Mouse (Mus musculus): ENCODE results near the gene Nrcam. TPM values are rescaled to one million over a fixed set of nuclear protein-coding genes. Genes with fewer than 3 reads are reported as not detected.

Gene Nrcam
- polyA plus RNA-seq, 1 experiment from 2014 or later = 46.9 TPM

DNA sequence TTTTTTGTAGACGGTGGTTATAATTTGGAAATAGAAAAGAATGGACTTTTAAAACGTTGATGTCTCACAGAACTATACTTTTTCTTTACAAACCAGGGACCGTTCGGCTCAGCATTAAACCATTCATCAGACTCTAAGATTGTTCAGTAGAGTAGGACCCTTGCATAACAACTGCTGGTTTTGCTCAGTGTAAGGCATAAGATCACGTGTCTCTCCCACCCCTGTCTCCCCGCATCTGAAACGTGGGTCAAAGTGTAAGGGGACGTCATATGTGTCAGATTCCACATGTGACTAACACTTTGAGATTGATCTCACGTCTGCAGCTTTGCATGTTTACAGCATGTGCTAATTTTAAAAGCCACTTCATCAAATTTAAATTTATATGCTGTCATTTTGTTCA lies 219.8 kb downstream of the Nrcam start:
- H3K27me3 ChIP-seq (ENCODE audit: insufficient read depth, poor library complexity, severe bottlenecking) = no peaks in the 10 kb centered on the region
- peaks cover 11% of the 10 kb centered on the region for H3K4me1 ChIP-seq (replicated peaks)
- H3K36me3 ChIP-seq = no peaks in the 10 kb centered on the region
- no peak for DNase-seq (ENCODE audit: low spot score)
- 69% methylated on average over 9 of the region's 9 CpGs for WGBS
- H3K9me3 ChIP-seq = no peaks in the 10 kb centered on the region
- H3K27ac ChIP-seq = no peak overlapping the region
- no peak overlapping the region for H3K4me3 ChIP-seq

- H3K27me3 ChIP-seq (ENCODE audit: insufficient read depth, poor library complexity, severe bottlenecking) = no peaks in the 10 kb centered on the region
- no peak for DNase-seq (ENCODE audit: low spot score)
- no peaks in the 10 kb centered on the region for H3K9me3 ChIP-seq
- no peak overlapping the region for H3K27ac ChIP-seq
- H3K4me1 ChIP-seq (replicated peaks) = peaks cover 11% of the 10 kb centered on the region
- H3K4me3 ChIP-seq = no peak overlapping the region
- no peaks in the 10 kb centered on the region for H3K36me3 ChIP-seq
Observed at GRCm38 (mm10) chr12:44551614-44552013, 222.9 kb downstream of the Nrcam start.

GRCm38 (mm10) chr12:44554051-44554450 lies 225.4 kb downstream of the Nrcam start:
- DNase-seq (ENCODE audit: low spot score) = no peak
- Histone ChIP-seq H3K27me3 (ENCODE audit: insufficient read depth, poor library complexity, severe bottlenecking) (no peaks in the 10 kb centered on the region), H3K27ac (no peak overlapping the region), H3K4me3 (no peak overlapping the region), H3K36me3 (no peaks in the 10 kb centered on the region), H3K9me3 (no peaks in the 10 kb centered on the region), H3K4me1 (replicated peaks) (peaks cover 11% of the 10 kb centered on the region)
- WGBS = 64% methylated on average over 2 of the region's 2 CpGs

DNA sequence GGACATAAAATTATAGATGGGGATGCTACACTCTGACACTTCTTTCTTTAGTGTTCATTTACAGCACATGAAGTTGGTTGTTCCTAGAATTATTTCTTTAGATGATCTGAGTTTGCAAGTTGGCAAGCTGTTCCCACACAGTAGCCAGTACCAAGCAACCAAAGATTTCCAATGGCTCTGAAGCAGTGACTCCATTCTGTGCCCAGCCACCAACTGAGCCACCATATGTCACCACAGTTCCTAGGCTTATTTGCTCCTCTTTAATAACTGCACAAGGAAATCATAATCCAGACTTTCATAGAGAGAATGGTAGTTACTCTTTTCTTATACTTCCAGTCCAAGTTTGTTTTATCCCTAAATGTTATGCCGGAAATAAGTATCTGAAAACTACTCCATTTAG lies 226.1 kb downstream of the Nrcam start:
- Histone ChIP-seq H3K4me3 (no peak overlapping the region), H3K4me1 (replicated peaks) (peaks cover 11% of the 10 kb centered on the region), H3K27me3 (ENCODE audit: insufficient read depth, poor library complexity, severe bottlenecking) (no peaks in the 10 kb centered on the region), H3K27ac (no peak overlapping the region), H3K9me3 (no peaks in the 10 kb centered on the region), H3K36me3 (peaks cover under 1% of the 10 kb centered on the region; the same call in 1 of the 2 replicates)
- no peak for DNase-seq (ENCODE audit: low spot score)
- WGBS = 94% methylated on average over 1 of the region's 1 CpGs

GRCm38 (mm10) chr12:44560002-44560401 lies 231.3 kb downstream of the Nrcam start:
- DNase-seq (ENCODE audit: low spot score) = no peak
- no peak overlapping the region for H3K27ac ChIP-seq

GRCm38 (mm10) chr12:44570070-44570469 lies 241.4 kb downstream of the Nrcam start:
- Histone ChIP-seq H3K36me3 (peaks cover 9% of the 10 kb centered on the region), H3K27me3 (ENCODE audit: insufficient read depth, poor library complexity, severe bottlenecking) (no peaks in the 10 kb centered on the region), H3K4me1 (replicated peaks) (no peaks in the 10 kb centered on the region), H3K9me3 (no peaks in the 10 kb centered on the region), H3K4me3 (no peak overlapping the region), H3K27ac (no peak overlapping the region)
- no peak for DNase-seq (ENCODE audit: low spot score)
- WGBS = 84% methylated on average over 7 of the region's 7 CpGs

More at GRCm38 (mm10) chr12:44560002-44560401, 231.3 kb downstream of the Nrcam start:
- Histone ChIP-seq H3K36me3 (peaks cover 13% of the 10 kb centered on the region), H3K4me1 (replicated peaks) (no peaks in the 10 kb centered on the region), H3K9me3 (no peaks in the 10 kb centered on the region), H3K27me3 (ENCODE audit: insufficient read depth, poor library complexity, severe bottlenecking) (no peaks in the 10 kb centered on the region), H3K4me3 (no peak overlapping the region)

- WGBS = 25% methylated on average over 3 of the region's 3 CpGs
- DNase-seq (ENCODE audit: low spot score) = no peak
- H3K4me3 ChIP-seq = no peak overlapping the region
- H3K9me3 ChIP-seq = no peaks in the 10 kb centered on the region
- H3K36me3 ChIP-seq = peaks cover 9% of the 10 kb centered on the region
- H3K27ac ChIP-seq = no peak overlapping the region
- no peaks in the 10 kb centered on the region for H3K4me1 ChIP-seq (replicated peaks)
- H3K27me3 ChIP-seq (ENCODE audit: insufficient read depth, poor library complexity, severe bottlenecking) = no peaks in the 10 kb centered on the region
Observed at GRCm38 (mm10) chr12:44572664-44573063, 244.0 kb downstream of the Nrcam start.

DNA sequence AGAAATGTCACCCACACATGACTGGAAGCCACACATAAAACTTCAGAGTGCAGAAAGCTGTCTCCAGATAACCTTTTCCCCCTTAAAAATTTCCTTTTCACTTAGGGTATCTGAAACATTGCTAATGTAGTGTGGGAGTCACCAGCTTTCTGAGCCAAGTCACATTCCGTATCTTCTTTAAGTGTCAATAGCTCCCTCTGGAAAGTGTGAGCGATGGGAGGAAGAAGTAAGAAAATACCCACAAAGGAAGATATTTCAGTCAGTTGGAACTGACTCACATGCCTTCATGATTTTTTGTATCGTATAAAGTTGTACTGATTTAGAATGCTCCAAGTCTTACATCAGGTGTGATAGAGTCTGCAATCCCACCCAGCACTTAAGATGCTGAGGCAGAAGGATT lies 245.5 kb downstream of the Nrcam start:
- 90% methylated on average over 3 of the region's 3 CpGs for WGBS
- no peaks in the 10 kb centered on the region for H3K27me3 ChIP-seq (ENCODE audit: insufficient read depth, poor library complexity, severe bottlenecking)
- H3K36me3 ChIP-seq = peaks cover 9% of the 10 kb centered on the region
- DNase-seq (ENCODE audit: low spot score) = no peak
- no peaks in the 10 kb centered on the region for H3K9me3 ChIP-seq
- H3K27ac ChIP-seq = no peak overlapping the region
- H3K4me1 ChIP-seq (replicated peaks) = no peaks in the 10 kb centered on the region
- H3K4me3 ChIP-seq = no peak overlapping the region

- no peak overlapping the region for H3K27ac ChIP-seq
- peak; percentile 73 for DNase-seq (ENCODE audit: low spot score)
- H3K36me3 ChIP-seq = no peaks in the 10 kb centered on the region
- H3K4me3 ChIP-seq = no peak overlapping the region
- 39% methylated on average over 16 of the region's 16 CpGs for WGBS
- H3K9me3 ChIP-seq = no peaks in the 10 kb centered on the region
- H3K27me3 ChIP-seq (ENCODE audit: insufficient read depth, poor library complexity, severe bottlenecking) = no peaks in the 10 kb centered on the region
- 0 out of 2 replicates have a peak, but pooled peaks cover 4% of the 10 kb centered on the region for H3K4me1 ChIP-seq (replicated peaks)
Observed at GRCm38 (mm10) chr12:44601410-44602149, 272.9 kb downstream of the Nrcam start.

DNA sequence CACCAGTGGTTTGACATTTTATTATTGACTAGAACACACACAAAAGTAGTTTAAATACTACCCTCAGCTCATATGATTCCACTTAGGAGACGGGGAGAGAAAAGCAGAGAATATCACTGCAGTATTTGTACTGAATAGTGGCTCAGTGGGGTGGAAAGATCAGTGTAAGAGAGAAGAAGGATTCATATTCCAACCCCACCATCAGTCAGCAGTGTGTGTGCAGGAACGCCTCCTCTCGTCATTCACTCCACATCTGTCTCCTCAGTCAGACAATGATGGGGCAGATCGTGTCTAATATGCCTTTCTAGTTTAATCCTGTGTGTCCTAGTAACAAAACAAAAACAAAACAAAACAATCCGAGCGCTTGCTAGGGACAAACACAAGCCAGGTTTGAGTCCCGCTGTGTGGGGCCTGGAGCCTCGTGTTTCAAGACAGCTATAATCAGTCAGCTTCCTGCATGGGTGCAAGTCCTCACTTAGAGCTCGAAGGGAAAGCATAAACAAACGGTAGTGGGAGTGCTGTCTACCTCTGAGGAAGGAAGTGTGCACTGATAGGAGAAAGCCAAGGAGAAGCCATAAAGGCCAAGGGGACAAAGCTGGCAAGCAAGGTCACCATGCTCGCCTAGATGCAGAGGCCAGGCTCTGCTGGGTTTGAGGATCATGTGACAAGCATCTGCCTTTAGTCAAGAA lies 273.7 kb downstream of the Nrcam start:
- Histone ChIP-seq H3K4me1 (replicated peaks) (0 out of 2 replicates have a peak, but pooled peaks cover 4% of the 10 kb centered on the region), H3K27ac (no peak overlapping the region), H3K9me3 (no peaks in the 10 kb centered on the region), H3K36me3 (no peaks in the 10 kb centered on the region), H3K4me3 (no peak overlapping the region), H3K27me3 (ENCODE audit: insufficient read depth, poor library complexity, severe bottlenecking) (no peaks in the 10 kb centered on the region)
- WGBS = 66% methylated on average over 11 of the region's 11 CpGs
- DNase-seq (ENCODE audit: low spot score) = peak; percentile 12

- 76% methylated on average over 5 of the region's 5 CpGs for WGBS
- Histone ChIP-seq H3K9me3 (no peaks in the 10 kb centered on the region), H3K4me1 (replicated peaks) (0 out of 2 replicates have a peak, but pooled peaks cover 4% of the 10 kb centered on the region), H3K27ac (no peak overlapping the region), H3K27me3 (ENCODE audit: insufficient read depth, poor library complexity, severe bottlenecking) (no peaks in the 10 kb centered on the region), H3K4me3 (no peak overlapping the region), H3K36me3 (no peaks in the 10 kb centered on the region)
- DNase-seq (ENCODE audit: low spot score) = no peak
Observed at GRCm38 (mm10) chr12:44602958-44603331, 274.3 kb downstream of the Nrcam start.

GRCm38 (mm10) chr12:44617001-44617421 lies 288.3 kb downstream of the Nrcam start:
- WGBS = 88% methylated on average over 2 of the region's 2 CpGs
- no peak overlapping the region for H3K27ac ChIP-seq
- no peaks in the 10 kb centered on the region for H3K4me1 ChIP-seq (replicated peaks)
- H3K9me3 ChIP-seq = no peaks in the 10 kb centered on the region
- H3K27me3 ChIP-seq (ENCODE audit: insufficient read depth, poor library complexity, severe bottlenecking) = no peaks in the 10 kb centered on the region
- no peak overlapping the region for H3K4me3 ChIP-seq
- no peaks in the 10 kb centered on the region for H3K36me3 ChIP-seq
- DNase-seq (ENCODE audit: low spot score) = no peak

DNA sequence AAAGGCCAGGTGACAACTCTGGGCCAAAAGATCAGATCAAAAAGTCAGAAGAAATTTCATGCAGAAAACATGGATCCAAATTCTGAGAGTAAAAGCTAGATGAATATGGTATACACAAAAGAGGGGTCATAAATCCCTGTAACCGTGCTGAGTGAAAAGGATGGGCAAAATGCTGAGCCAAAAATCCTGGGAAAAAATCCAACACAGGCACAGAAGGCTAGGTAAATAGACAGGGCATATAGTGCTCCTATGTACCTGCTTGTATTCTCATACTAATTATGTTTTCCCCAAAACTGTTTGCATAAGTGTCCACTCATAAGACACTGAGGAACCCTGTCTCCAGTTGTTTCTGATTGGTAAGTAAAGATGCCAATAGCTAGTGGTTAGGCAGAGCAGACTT lies 288.8 kb downstream of the Nrcam start:
- Histone ChIP-seq H3K4me3 (no peak overlapping the region), H3K27me3 (ENCODE audit: insufficient read depth, poor library complexity, severe bottlenecking) (no peaks in the 10 kb centered on the region), H3K4me1 (replicated peaks) (no peaks in the 10 kb centered on the region), H3K36me3 (no peaks in the 10 kb centered on the region), H3K9me3 (no peaks in the 10 kb centered on the region), H3K27ac (no peak overlapping the region)
- WGBS = 90% methylated on average over 1 of the region's 1 CpGs
- no peak for DNase-seq (ENCODE audit: low spot score)

Measured in hindbrain, embryonic 10.5 days (tissue).